Mouse (Mus musculus): ENCODE measurements around the gene Rad9a.

DNA sequence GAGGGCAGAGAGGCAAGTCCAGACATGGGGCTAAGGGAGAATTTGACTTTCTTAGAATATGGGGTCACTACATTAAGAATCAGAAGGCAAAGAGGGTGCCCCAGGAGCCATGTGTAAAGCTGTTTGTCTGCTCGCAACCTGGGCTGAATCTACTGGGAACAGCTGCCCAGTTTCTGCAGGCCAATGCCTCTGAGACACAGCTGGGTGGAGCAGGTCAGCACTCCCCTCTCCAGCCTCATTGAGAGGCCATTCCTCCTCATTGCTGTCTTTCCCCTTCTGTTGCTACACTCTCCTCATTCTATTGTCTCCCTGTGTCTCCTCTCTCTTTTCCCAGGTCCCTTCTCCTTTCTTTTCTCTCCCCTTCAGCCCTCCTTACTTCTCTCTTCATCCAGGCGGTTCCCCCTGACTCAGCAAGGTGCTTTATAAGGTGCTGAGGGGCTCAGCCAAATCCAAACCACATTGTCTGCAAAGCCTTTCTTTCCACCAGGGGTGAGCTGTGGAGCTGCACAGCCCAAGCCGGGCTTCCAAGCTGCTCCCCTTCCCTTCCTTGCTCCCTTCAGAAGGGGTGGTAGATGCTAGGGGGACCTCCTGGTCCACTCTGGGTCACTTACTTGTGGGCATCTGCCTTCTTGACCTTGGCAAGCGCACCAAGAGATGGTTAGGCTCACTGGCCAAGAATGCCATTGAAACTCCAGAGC lies 10.6 kb upstream of the Rad9a start:
- TF ChIP-seq JUND (IDR thresholded peaks at IDR 0.05; ENCODE audit: low read depth, low read length) (no peak), KAT2A (conservative IDR thresholded peaks at IDR 0.05; ENCODE audit: low read depth, low read length) (no peak), CTCF (IDR thresholded peaks at IDR 0.05 in 2 of 3, conservative IDR thresholded peaks at IDR 0.05 in 1 of 3; ENCODE audit: control insufficient read depth in 1 of 3, insufficient read depth in 1 of 3, low read depth in 2 of 3, low read length in 3 of 3, poor library complexity in 1 of 3, severe bottlenecking in 1 of 3) (no peak), POLR2A (IDR thresholded peaks at IDR 0.05; ENCODE audit: control insufficient read depth in 1 of 2, insufficient read depth in 1 of 2, low read depth in 1 of 2, low read length in 2 of 2, poor library complexity in 1 of 2) (no peak), ZMIZ1 (IDR thresholded peaks at IDR 0.05; ENCODE audit: low read depth, low read length) (no peak), UBTF (IDR thresholded peaks at IDR 0.05; ENCODE audit: borderline replicate concordance, insufficient read depth, low read depth, low read length) (no peak), ZNF384 (IDR thresholded peaks at IDR 0.05; ENCODE audit: low read depth, low read length) (no peak), MYC (IDR thresholded peaks at IDR 0.05; ENCODE audit: low read depth, low read length) (no peak), TAL1 (IDR thresholded peaks at IDR 0.05; ENCODE audit: low read length) (no peak), BHLHE40 (IDR thresholded peaks at IDR 0.05; ENCODE audit: borderline replicate concordance, low read depth, low read length) (no peak), ZKSCAN1 (IDR thresholded peaks at IDR 0.05; ENCODE audit: low read depth, low read length) (no peak), EP300 (IDR thresholded peaks at IDR 0.05; ENCODE audit: low read depth in 1 of 2, low read length in 2 of 2) (no peak)
